Mouse (Mus musculus): Measurements from ENCODE around the gene Ppil2. TPM values are rescaled to one million over a fixed set of nuclear protein-coding genes. Genes with fewer than 3 reads are reported as not detected.

Gene Ppil2
- total RNA-seq, 2 experiments from 2014 or later = 89.8 to 89.9 TPM

GRCm38 (mm10) chr16:17104600-17104999 lies 6.5 kb downstream of the Ppil2 start:
- DNase-seq (ENCODE audit: low spot score in 2 of 2) = no peak

DNA sequence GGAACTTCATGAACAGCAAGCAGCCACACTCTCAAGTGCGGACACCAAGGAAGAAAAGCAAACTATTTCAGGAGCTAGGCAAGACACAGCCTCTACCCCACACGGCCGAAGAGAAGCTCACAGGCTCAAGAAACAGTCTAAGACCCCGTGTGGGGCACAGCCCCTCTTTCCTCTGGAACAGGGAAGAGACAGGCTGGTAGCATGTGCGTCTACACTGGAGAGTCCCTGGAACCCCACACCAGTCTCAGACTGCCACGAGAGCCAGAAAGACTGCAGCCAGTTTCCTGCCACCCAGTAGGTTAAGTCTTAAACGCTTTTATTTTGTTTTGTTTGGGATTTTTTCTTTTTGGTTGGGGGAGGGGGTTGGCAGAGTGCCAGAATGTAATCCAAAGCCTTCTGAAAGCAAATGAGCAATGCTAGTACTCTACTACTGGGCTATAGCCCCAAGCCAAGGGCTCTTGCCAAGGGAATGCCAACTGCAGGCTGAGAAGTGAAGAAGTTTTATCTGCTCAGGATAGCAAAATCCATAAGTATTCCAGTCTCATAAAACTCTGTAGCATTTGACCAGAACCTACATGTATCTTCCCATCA lies 8.3 kb downstream of the Ppil2 start:
- DNase-seq (ENCODE audit: low spot score in 2 of 2) = peak in 1 of 2 experiments; percentile 46

DNA sequence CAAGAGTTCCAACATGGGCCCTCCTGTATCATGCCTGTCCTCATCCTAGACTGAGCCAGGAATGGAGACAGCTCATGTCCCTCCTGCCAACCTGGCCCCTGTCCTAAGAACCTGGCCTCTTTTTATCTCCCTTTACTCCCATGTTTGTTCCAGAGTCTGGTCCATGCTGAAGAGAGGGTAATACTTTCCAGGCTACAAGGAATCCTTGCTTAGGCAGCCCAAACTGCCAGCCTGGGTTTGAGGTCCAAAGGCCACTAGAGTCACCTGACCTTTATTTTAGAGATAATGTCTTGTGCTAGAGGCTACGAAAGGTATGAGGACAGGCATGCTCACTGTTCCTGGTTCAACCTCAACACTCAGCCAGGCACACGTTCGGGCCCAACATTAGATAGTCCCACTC lies 14.1 kb downstream of the Ppil2 start:
- no peak for DNase-seq (ENCODE audit: low spot score in 2 of 2)

DNA sequence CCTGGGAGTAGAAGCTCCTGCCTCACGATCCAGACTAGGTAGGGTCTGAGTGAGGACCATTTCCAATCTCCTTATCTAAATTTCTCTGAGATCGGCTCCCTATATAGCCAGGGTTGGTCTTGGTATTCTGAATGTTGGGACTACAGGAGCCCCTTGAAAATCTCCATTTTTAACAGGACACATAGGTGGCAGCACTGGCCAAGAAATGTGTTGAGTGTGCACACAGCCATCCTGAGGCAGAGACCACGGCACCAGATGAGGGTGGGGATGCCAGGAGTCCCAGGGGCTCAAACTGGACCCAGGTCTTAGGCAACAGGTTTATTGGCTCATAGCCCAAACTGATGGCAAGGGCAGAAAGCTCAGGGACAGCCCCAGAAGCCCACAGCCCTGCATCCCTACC lies 22.7 kb downstream of the Ppil2 start:
- DNase-seq (ENCODE audit: low spot score in 2 of 2) = no peak

DNA sequence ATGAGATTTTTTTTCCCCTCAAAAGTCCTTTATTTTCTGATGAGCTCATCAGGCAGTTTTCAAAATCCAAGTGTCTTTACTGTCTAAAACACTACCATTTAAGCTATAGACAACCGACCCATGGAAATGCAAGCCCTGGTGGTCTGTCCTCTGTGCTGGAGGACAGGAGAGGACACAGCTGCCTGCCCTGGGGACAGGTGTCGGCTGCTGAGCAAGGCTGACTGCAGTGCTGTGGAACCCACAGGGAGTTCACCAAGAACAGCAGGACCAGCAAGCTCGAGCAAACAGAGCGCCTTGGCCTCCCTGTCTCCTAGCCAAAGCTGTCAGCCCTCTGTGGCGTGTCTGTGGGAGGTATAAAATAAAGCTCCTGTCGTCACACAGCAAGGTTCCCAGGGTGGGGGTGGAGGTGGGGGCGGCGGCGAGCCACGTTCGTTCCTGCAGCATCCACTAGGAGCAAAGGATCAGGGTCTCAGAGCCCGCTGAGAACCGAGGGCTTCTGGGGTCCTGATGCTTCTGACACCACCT lies 24.3 kb downstream of the Ppil2 start:
- DNase-seq (ENCODE audit: low spot score in 2 of 2) = no peak

- DNase-seq (ENCODE audit: low spot score in 2 of 2) = no peak
Observed at GRCm38 (mm10) chr16:17086241-17086640, 24.8 kb downstream of the Ppil2 start.

DNA sequence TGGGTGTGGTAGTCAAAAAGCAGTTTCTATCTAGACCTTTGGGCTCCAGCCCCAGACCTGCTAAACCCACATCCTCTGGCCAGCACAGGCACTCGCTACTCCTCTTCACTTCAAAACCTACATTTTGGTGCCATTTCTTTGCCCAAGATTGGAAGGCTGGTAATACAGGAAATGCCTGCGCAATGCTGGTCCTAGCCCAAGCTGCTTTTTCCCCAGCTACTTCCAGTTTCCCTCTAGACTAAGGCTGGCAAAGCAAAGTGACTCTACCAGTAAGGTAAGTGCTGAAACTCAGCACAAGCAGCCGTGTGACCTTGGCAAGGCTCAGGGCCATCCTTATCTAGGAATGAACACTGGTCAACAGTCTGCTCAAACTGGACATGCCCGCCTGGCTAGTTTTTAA lies 25.4 kb downstream of the Ppil2 start:
- no peak for DNase-seq (ENCODE audit: low spot score in 2 of 2)

- no peak for DNase-seq (ENCODE audit: low spot score in 2 of 2)
Observed at GRCm38 (mm10) chr16:17082121-17082792, 28.8 kb downstream of the Ppil2 start.

DNA sequence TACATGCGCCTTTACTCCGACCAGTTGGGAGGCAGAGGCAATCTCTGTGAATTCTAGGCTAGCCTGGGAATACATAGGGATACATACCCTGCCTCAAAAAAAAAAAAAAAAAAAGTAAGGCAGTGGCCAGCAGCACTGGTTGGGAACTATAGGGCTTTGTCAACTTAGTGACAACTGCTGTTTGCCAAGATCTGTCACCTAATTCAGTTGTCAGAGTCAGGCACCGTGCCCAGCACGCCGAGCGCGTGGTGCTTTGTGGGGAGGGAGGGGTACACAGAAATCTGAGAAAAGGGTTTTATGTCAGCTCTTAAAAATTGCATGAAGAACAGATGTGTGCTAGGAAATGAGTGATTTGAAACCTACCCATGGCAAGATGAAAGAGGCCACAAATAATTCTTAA lies 33.0 kb downstream of the Ppil2 start:
- peak in 1 of 2 experiments; percentile 37 for DNase-seq (ENCODE audit: low spot score in 2 of 2)

DNA sequence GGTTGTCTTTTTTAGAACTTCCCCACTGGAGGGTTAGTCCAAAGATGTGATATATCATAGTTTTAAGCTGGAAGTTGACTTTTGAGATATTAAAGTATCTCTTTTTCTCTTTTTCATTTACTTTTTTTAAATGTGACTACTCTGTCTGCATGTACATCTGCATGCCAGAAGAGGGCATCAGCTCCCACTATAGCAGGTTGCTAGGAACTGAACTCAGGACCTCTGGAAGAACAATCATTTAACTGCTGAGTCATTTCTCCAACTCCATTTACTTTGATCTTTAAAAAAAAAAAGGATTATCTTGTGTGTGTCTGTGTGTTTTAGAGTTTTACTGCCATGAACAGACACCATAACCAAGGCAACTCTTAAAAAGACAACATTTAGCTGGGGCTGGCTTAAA lies 34.2 kb downstream of the Ppil2 start:
- DNase-seq (ENCODE audit: low spot score in 2 of 2) = no peak

DNA sequence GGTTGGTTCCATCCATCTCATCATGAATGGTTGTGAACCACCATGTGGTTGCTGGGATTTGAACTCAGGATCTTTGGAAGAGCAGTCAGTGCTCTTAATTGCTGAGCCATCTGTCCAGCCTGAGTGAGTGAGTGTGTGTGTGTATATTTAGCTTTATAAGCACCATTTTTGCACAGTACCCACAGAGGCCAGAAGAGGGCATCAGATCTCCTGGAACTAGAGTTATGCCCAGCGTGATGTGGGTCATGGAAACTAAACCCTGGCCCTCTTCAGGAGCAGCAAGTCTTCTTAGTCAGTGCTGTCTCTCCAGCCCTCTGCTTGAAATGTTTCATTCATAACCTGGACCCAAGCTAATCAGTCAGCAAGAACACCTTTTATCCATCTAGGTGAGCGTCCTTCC lies 34.8 kb downstream of the Ppil2 start:
- no peak for DNase-seq (ENCODE audit: low spot score in 2 of 2)

GRCm38 (mm10) chr16:17073000-17073399 lies 38.1 kb downstream of the Ppil2 start:
- peak in 1 of 2 experiments; percentile 40 for DNase-seq (ENCODE audit: low spot score in 2 of 2)

DNA sequence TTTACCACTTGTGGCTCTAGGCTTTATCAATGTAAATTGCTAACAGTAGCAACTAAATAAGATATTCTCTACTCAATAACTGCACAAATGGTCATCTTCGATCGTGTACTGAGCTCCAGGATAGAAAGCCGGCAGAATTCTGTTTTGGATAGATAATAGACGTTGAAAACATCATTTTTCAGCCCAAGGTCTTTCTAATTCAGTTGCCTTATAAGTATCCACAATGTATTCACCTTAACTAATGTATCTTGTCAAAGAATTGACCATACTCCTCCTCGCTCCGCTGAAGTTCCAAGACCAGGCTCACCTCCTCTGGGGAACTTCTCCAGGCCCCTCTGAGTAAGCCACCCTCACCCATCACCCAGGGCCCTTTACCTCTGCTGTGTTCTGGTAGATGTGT lies 40.3 kb downstream of the Ppil2 start:
- no peak for DNase-seq (ENCODE audit: low spot score in 2 of 2)

DNA sequence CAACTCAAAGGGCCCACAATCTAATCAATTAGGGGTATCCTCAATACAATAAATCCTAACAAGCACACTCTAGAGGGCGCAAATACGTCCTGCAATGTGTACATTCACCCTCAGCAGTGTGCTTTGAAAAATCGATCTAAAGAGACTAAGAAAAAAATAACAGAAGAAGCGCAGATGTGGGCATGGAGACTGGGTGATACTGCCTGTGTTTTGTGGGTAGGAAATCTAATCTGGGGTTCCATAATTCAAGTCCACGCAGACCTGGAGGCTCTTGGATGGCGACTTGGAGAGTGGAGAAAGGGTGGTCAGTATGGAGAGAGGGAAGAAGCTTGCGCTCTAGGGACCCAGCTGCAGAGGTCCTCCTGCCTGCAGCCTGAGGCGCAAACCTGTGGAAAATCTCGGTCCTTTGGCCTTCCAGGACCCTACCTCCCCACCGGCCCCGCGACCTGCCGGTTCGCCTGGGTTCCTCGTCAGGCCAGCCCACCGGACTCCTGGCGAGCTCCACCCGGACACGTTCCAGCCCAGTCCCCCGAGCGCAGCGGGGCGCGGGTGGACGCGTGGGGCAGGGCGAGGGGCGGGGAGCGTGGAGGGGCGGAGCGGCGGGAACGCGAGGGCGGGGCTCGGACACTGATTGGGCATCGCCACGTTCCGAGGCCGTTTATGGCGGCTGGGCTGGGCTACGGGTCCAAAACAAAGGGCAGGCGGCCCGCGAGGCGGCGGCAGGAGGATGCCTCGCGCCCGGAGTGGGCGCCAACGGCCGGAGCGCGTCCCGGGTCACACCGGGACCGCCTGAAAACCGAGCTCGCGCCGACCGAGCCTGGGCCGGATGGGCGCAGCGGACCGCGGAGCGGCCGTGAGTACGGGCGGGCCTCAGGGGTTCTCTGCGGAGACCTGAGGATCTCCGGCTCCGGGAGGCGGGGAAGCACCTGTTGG lies 41.3 kb downstream of the Ppil2 start, which contains the start of gene Ypel1:
Ypel1 (plus strand) TSS at position 186 of the 933 bp plus-strand sequence.
- DNase-seq (ENCODE audit: low spot score in 2 of 2) = peak; percentile 81 to 87

DNA sequence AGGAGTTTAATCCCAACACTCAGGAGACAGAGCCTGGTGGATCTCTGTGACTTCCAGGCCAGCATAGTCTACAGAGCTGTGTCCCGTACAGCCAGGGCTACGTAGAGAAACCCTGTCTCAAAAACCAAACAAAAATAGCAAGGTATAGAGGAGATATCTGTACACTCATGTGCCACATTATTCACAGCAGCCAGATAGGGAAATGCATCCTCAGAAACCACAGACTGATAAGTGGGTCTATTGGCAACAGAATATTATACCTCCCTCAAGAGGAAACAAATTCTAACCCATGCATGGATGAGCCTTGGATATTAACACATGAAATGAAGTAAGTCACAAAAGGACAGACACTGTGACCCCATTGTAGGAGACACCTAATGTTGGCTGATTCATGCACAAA lies 43.5 kb downstream of the Ppil2 start:
- no peak for DNase-seq (ENCODE audit: low spot score in 2 of 2)

DNA sequence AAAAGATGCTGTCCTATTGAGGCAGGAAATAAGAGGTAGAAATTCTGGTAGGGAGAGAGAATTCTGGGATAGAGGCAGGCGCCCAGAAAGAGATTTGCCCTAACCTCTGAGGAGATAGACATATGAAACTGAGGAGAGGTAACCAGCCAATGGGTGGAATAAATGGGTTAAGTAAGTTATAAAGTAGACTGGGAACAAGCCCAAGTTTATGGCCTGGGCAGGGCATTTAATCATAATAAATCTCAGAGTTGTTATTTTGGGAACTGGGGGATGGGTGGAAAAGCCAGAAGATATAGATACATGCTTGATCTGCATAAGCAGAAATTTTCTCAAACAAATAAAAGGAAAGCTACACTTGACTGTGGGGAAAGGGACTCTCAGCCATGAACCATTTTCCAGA lies 48.7 kb downstream of the Ppil2 start:
- no peak for DNase-seq (ENCODE audit: low spot score in 2 of 2)

- peak; percentile 34 to 71 for DNase-seq (ENCODE audit: low spot score in 2 of 2)
Observed at GRCm38 (mm10) chr16:17055584-17055983, 55.5 kb downstream of the Ppil2 start.

DNA sequence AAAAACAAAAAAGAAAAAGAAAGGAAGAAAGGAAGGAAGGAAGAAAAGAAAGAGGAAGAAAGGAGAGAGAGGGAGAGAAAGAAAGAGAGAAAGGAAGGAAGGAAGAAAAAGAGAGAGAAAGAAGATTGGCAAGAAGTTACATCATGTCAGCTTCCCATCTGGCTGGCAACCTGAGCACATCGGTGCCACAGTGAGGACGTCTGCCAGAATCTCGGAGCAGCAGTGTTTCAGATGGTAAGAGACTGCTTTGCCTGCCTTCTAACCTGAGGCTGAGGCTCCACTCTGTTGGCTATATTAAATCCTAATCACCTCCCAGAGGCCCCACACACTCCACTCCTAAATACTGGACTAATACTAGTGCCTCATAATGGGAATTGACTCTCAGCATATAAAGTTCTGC lies 57.2 kb downstream of the Ppil2 start:
- DNase-seq (ENCODE audit: low spot score in 2 of 2) = no peak

DNA sequence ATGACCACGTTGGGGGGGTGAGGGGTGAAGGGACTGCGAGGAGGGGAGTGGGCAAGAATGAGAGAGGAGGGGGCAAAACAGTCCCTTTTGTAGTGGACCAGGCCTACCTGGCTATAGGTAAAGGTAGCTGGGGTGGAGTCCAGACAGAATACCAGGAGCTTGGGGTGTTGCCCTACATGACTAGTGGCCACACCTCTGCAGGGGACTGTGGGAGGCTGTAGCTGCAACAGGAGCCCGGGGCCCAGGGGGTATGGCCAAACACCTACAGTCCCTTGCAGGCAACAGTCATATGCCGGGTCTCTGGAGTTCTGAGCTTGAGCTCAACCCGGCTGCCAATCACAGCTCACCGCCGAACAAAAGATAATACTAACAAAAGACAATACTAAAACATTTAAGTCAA lies 59.0 kb downstream of the Ppil2 start:
- no peak for DNase-seq (ENCODE audit: low spot score in 2 of 2)

DNA sequence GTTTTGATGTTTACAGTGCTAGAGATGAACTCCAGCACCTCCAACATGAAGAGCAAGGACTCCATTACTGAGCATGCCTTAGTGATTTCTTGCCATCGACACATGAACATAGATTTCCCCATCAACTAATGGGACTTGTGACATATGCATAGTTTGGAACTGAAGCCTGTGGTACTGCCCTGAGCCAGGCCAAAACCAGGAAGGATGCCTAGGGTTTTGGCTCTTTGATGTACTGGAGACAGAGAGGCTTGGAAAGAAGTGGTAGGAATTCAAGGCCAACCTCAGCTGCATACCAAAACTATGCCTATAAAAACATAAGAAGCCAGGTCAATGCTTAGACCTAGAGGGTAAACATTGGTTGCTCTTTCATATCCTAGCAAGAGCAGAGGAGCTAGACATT lies 61.2 kb downstream of the Ppil2 start:
- no peak for DNase-seq (ENCODE audit: low spot score in 2 of 2)

- no peak for DNase-seq (ENCODE audit: low spot score in 2 of 2)
Observed at GRCm38 (mm10) chr16:17045287-17045686, 65.8 kb downstream of the Ppil2 start.

GRCm38 (mm10) chr16:17044320-17044719 lies 66.7 kb downstream of the Ppil2 start:
- no peak for DNase-seq (ENCODE audit: low spot score in 2 of 2)
